Mouse (Mus musculus) urinary bladder, adult 2 months (tissue): ENCODE data around the gene Szrd1. TPM values are rescaled to one million over a fixed set of nuclear protein-coding genes. Genes with fewer than 3 reads are reported as not detected.

Experiments used
- DNase-seq: peaks from one replicate; pipeline ENCODE4 v3.0.0; 2022; ENCODE audit warnings: low spot score
- polyA plus RNA-seq: library from polyadenylated mRNA; depleted of rRNA; stranded (reverse); fragments of >200 nt; gene quantifications from 2 replicates; pipeline ENCODE4 v1.2.3, GENCODE M21; 2012; rRNA removed

The Szrd1 gene
- polyA plus RNA-seq, 1 experiment = 32.6 TPM

- no peak for DNase-seq
Observed at GRCm38 (mm10) chr4:141067516-141068046, 72.0 kb downstream of the Szrd1 start.

- DNase-seq = no peak
Observed at GRCm38 (mm10) chr4:141066709-141067515, 72.7 kb downstream of the Szrd1 start.

GRCm38 (mm10) chr4:141065123-141065522, 74.5 kb downstream of the Szrd1 start:
- no peak for DNase-seq

GRCm38 (mm10) chr4:141064104-141064659, 75.4 kb downstream of the Szrd1 start:
- no peak for DNase-seq

Other genes starting within 250 kb of the Szrd1 start
- 1.7 and 1.8 TPM in 2 replicates for gene Padi2, start 233.4 kb downstream of the Szrd1 start, polyA plus RNA-seq
- 175 and 188 TPM in 2 replicates for gene Sdhb, start 178.6 kb downstream of the Szrd1 start, polyA plus RNA-seq
- 49.5 and 57.3 TPM in 2 replicates for gene Atp13a2, start 152.9 kb downstream of the Szrd1 start, polyA plus RNA-seq
- gene Mfap2, start 129.4 kb downstream of the Szrd1 start, polyA plus RNA-seq = 37.6 and 37.9 TPM in 2 replicates
- gene Crocc, start 79.2 kb downstream of the Szrd1 start, polyA plus RNA-seq = 27.0 and 30.8 TPM in 2 replicates
- 65.9 and 77.0 TPM in 2 replicates for gene Necap2, start 61.4 kb downstream of the Szrd1 start, polyA plus RNA-seq
- gene Spata21, start 51.4 kb downstream of the Szrd1 start, polyA plus RNA-seq = not detected in 2 replicates
- 12.2 and 13.9 TPM in 2 replicates for gene Fbxo42, start 8.1 kb upstream of the Szrd1 start, polyA plus RNA-seq
- 2.4 and 2.6 TPM in 2 replicates for gene Rsg1, start 74.2 kb upstream of the Szrd1 start, polyA plus RNA-seq
- 8.3 and 13.5 TPM in 2 replicates for gene Arhgef19, start 99.7 kb upstream of the Szrd1 start, polyA plus RNA-seq
- gene Epha2, start 161.5 kb upstream of the Szrd1 start, polyA plus RNA-seq = 20.2 and 25.6 TPM in 2 replicates
- 0.28 and 0.66 TPM in 2 replicates for gene Fam131c, start 228.4 kb upstream of the Szrd1 start, polyA plus RNA-seq